Mouse (Mus musculus) gastrocnemius, postnatal 4 days (tissue): ENCODE results near the gene Setx. TPM values are rescaled to one million over a fixed set of nuclear protein-coding genes. Genes with fewer than 3 reads are reported as not detected.
"Not testable (repeated sequence)": the region's sequence is repeated elsewhere in the genome, so short reads cannot be mapped to it uniquely, and the experiment has no call there.

ENCODE experiments used
- DNase-seq, 2 experiments: peaks; one replicate each; pipeline ENCODE4 v3.0.0; 2021 to 2022; ENCODE audit warnings: low spot score in 2 of 2, mixed read lengths in 2 of 2
- long read RNA-seq, 2 experiments: library from polyadenylated mRNA; stranded (forward); transcript quantifications; one replicate each; pipeline ENCODE4 v2.0.0; 2021
- total RNA-seq, 2 experiments: library from RNA; stranded (reverse); gene quantifications; 2 replicates each; pipeline ENCODE4 v1.2.3; 2021

Gene Setx
- total RNA-seq = 10 to 100 TPM; 32.7 to 35.2 TPM
- long read RNA-seq, experiment 1, partial matches to known transcripts = 5 of 10 reads
- long read RNA-seq, experiment 1, other reads (novel, unspliced or antisense) = 5 of 10 reads
- long read RNA-seq, experiment 2, partial matches to known transcripts = 2 of 3 reads
- long read RNA-seq, experiment 2, other reads (novel, unspliced or antisense) = 1 of 3 reads

DNA sequence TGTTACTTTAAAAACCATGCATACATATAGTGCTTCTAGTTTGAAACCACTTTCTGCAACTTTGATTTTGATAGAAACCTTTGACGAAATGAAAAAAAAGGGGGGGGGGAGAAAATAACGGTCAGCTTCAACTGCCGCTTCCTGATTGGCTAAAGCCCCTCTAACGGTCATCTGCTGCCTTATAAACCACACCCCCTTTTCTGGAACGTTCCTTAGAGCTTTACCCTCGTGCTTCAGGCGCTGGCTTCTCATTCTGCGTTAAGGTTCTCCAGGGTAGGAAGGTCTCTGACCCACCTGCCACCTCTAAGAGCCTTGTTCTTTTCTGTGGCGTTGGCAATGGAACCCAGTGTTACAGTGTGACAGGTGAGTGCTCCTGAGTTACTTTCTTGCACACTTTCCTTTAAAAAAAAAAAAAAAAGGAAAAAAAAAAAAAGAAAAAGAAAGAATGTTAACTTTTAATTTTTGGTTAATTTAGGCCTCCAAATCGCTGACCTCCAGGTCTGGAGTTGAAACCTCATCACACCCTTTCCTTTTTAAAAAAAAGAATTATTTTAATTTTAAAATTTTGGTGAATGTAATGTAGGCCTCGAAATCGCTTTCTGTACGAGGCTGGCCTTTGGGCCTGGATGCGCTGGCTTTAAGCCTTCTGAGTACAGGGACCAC lies at the start of gene Setx:
Gene Setx, plus strand, starts transcription at position 275 of the 663 bp plus-strand sequence.
- no peak for DNase-seq

GRCm38 (mm10) chr2:29074676-29075075 lies 49.3 kb upstream of the Setx start:
- no peak for DNase-seq

GRCm38 (mm10) chr2:29075331-29076070 lies 48.5 kb upstream of the Setx start:
- DNase-seq = no peak

DNA sequence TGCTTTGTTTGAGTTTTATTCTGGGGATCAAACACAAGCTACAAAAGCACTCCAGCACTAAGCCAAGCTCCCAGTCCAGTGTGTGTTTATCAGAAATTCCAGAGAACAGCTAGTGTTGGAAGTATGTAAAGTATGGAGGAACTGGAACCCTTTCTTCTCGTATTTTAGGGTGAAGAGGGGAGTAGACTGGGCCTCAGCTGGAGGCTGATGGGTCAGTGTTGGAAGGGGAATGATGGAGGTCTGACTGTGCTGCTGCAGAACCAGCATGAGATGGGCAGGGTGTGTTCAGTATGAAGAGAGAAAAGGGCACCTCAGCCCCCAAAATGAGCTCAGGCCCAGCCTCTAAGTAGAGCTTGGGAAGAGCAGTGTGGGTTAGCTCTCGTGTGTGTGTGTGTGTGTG lies 47.8 kb upstream of the Setx start:
- no peak for DNase-seq

- no peak for DNase-seq
Measured at GRCm38 (mm10) chr2:29081965-29082364, 42.0 kb upstream of the Setx start.

DNA sequence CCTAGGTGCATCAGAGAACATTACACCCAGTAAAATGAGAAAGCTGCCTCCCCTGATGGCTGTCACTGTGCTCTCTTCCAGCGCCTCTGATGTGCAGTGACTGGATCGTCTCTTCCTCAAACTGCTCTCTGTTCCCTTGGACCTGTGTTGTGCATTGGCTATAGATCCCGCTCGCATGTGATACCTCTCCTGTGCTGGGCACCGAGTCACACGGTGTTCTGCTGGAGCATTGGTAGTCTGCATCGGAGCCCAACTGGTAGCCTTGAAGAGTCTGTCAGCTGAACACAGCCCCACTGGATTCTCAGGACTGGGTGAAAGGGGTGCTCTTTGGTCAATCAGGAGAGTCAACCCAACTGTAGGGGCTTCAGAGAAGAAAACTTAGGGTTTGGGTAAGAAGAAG lies 38.0 kb upstream of the Setx start:
- DNase-seq = no peak

DNA sequence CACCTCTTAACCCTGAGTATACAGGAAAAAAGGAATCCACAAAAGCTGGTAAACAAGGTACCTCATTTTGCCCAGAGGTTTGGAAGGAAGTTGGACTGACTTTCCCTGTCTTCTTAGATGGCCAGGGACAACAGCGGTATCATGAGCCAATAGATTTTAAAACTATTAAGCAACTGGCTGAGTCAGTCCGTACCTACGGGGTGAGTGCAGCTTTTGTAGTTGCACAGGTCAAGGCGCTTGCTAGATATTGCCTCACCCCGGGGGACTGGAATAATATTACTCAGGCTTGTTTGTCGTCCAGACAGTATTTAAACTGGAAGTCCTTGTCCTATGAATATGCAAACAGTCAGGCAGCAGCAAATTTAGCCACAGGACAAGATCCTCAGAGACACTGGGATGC lies 34.7 kb upstream of the Setx start:
- DNase-seq = not testable (repeated sequence)

DNA sequence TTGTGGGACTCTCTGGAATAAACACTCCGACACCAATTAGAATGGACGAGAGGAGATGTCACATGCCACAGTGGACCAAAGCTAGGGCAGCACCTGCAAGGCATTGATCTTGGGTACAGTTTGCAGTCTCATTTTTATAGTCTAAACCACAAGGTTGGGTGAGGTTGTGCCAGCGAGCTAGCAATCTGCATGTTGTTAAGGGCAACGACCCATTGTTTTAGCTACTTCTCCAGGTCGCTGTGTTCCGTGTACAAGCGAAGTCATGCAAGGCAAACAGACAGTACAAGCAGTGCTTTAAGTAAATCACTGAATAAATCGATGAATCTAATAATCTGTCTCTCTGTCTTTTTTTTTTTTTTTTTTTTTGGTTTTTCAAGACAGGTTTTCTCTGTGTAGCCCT lies 28.3 kb upstream of the Setx start:
- DNase-seq = no peak

- no peak for DNase-seq
Measured at GRCm38 (mm10) chr2:29096751-29097150, 27.2 kb upstream of the Setx start.

DNA sequence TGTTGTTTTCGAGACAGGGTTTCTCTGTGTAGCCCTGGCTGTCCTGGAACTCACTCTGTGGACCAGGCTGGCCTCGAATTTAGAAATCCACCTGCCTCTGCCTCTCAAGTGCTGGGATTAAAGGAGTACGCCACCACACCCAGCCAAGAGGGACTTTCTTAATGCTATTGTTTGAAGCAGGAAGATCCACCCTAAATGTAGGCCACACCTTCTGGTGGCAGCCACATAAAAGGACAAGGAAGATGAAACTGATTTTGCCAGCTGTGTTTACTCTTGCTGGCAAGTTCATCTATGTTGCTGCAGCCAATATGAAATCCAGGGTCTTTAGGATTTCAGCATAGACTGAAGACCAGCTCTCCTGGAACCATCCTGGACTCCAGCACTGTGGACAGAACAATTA lies 26.5 kb upstream of the Setx start:
- DNase-seq = no peak

- not testable (repeated sequence) for DNase-seq
Measured at GRCm38 (mm10) chr2:29097955-29098354, 26.0 kb upstream of the Setx start.

- DNase-seq = no peak
Measured at GRCm38 (mm10) chr2:29098786-29099185, 25.2 kb upstream of the Setx start.

- DNase-seq = no peak
Measured at GRCm38 (mm10) chr2:29099646-29100045, 24.3 kb upstream of the Setx start.

DNA sequence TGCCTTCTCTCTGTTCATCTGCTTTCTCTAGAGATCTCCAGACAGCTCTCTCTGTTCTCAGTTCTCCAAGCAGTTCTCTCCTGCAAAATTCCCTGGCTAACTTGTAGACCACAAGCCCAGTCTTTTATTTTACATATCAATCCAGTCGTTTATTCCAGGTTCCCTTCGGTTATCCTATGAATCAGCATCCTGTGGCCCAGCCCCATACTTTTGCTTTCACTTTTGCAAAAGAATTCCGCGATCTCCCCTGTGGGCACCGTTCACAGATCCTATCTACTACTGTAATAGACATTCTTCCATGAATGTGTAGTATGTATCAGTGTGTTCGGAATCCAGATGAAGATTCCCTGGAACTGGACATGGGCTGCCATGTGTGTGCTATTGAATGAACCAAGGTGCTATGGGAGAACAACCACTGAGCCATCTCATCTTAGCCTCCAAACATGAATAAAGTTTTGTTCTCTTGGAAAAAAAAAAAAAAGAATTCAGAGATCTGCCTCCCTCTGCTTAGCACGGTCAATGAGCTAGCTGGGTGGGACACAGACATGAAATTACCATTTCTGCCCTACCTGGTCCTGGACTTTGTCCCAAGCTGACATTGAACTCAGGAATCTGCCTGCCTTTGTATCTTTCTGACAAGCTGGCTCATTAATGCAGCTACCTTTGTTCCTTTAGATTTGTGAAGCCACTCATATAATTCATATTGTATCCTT lies 23.0 kb upstream of the Setx start:
- DNase-seq = no peak

GRCm38 (mm10) chr2:29102416-29103377 lies 21.3 kb upstream of the Setx start:
- DNase-seq = not testable (repeated sequence)

- no peak for DNase-seq
Measured at GRCm38 (mm10) chr2:29120969-29121368, 3.0 kb upstream of the Setx start.

GRCm38 (mm10) chr2:29122446-29122845 lies 1.5 kb upstream of the Setx start:
- no peak for DNase-seq

- no peak for DNase-seq
Measured at GRCm38 (mm10) chr2:29124571-29124935, 572 bp downstream of the Setx start.

GRCm38 (mm10) chr2:29124936-29125701 lies 1.1 kb downstream of the Setx start:
- DNase-seq = peak; percentile 95 to 99
